Mouse (Mus musculus): ENCODE data around the gene Lrit3. TPM values are rescaled to one million over a fixed set of nuclear protein-coding genes. Genes with fewer than 3 reads are reported as not detected.

Lrit3 gene
- polyA plus RNA-seq (2012; rRNA removed): 0.07 and 0.13 TPM in 2 replicates

GRCm38 (mm10) chr3:129803765-129804164, at the start of gene Lrit3:
Gene Lrit3 (minus strand): TSS chr3:129804030.

GRCm38 (mm10) chr3:129835388-129835934, 31.6 kb upstream of the Lrit3 start, which contains the start of gene Cfi:
Gene Cfi (plus strand): TSS chr3:129835884.

GRCm38 (mm10) chr3:129831035-129831568, 27.3 kb upstream of the Lrit3 start, which contains the start of gene Gar1:
Gene Gar1 (minus strand): TSS chr3:129831396.

GRCm38 (mm10) chr3:129822206-129822775, 18.5 kb upstream of the Lrit3 start, which contains the start of gene Rrh:
Gene Rrh (minus strand): TSS chr3:129822587.

GRCm38 (mm10) chr3:129754650-129755604, 48.9 kb downstream of the Lrit3 start, which contains the start of gene Egf:
Gene Egf (minus strand): TSS chr3:129755316.

Other genes with a start within 250 kb of the Lrit3 start
- 3.3 and 3.6 TPM in 2 replicates for gene Egf, start 48.7 kb downstream of the Lrit3 start, polyA plus RNA-seq (2012; rRNA removed)
- gene Rrh, start 18.6 kb upstream of the Lrit3 start, polyA plus RNA-seq (2012; rRNA removed): 0.40 and 0.82 TPM in 2 replicates
- gene Gar1, start 27.4 kb upstream of the Lrit3 start, polyA plus RNA-seq (2012; rRNA removed): 122 and 179 TPM in 2 replicates
- 2.2 and 5.7 TPM in 2 replicates for gene Cfi, start 31.9 kb upstream of the Lrit3 start, polyA plus RNA-seq (2012; rRNA removed)
- 19.0 and 20.5 TPM in 2 replicates for gene Pla2g12a, start 74.6 kb upstream of the Lrit3 start, polyA plus RNA-seq (2012; rRNA removed)
- 67.0 and 68.0 TPM in 2 replicates for gene Casp6, start 97.4 kb upstream of the Lrit3 start, polyA plus RNA-seq (2012; rRNA removed)
- gene Mcub, start 166.2 kb upstream of the Lrit3 start, polyA plus RNA-seq (2012; rRNA removed): 1.2 and 1.5 TPM in 2 replicates

All from central nervous system, embryonic 11.5 days (tissue).